ENCODE assay signal across 14 mouse cellular contexts in genomic region chr16:56852841-56853587, GRCm38 (mm10). TPM values are rescaled to one million over a fixed set of nuclear protein-coding genes. Genes with fewer than 3 reads are reported as not detected.
DNase-seq lines count a peak whose midpoint lies in the region; ATAC-seq and TF ChIP-seq lines count a peak whose summit lies in the region.
"Had no signal": no experiment of that assay in that cellular context is flagged by ENCODE, and none has a peak within 500 bp of the region (broad histone marks: within the 10 kb centered on the region; RNA-seq: fewer than 3 reads in every experiment).

No protein-coding gene starts in this region.

- H3K9ac ChIP-seq in embryonic facial prominence, embryonic 13.5 days: no peak overlapping the region
- H3K9ac ChIP-seq in lung, embryonic 14.5 days: no peak overlapping the region
- H3K9ac ChIP-seq: forebrain, embryonic 15.5 days; heart, embryonic 13.5 days had no signal

- 43% methylated on average over 10 of the region's 10 CpGs for WGBS in embryonic facial prominence, embryonic 13.5 days
- 64% methylated on average over 10 of the region's 10 CpGs for WGBS in embryonic facial prominence, embryonic 10.5 days
- 32% methylated on average over 10 of the region's 10 CpGs for WGBS in lung, embryonic 14.5 days
- WGBS in lung, adult 2 months: 42% methylated on average over 10 of the region's 10 CpGs

- 0 out of 2 replicates have a peak overlapping the region, but pooled peaks have one; percentile 5 for H3K4me2 ChIP-seq in embryonic facial prominence, embryonic 13.5 days
- 0 out of 2 replicates have a peak overlapping the region, but pooled peaks have one; percentile 20 for H3K4me2 ChIP-seq in lung, embryonic 14.5 days
- H3K4me2 ChIP-seq: forebrain, embryonic 15.5 days; heart, embryonic 13.5 days had no signal

- 0 out of 2 replicates have a peak overlapping the region, but pooled peaks have one; percentile 16 for H3K27ac ChIP-seq in embryonic facial prominence, embryonic 13.5 days
- H3K27ac ChIP-seq in embryonic facial prominence, embryonic 10.5 days (replicated peaks): no peak overlapping the region
- H3K27ac ChIP-seq in lung, embryonic 14.5 days (ENCODE audit: low read depth): peak overlapping the region; percentile 72
- H3K27ac ChIP-seq: forebrain, embryonic 15.5 days; heart, embryonic 13.5 days had no signal

- H3K9me3 ChIP-seq in embryonic facial prominence, embryonic 13.5 days: no peaks in the 10 kb centered on the region
- no peaks in the 10 kb centered on the region for H3K9me3 ChIP-seq in embryonic facial prominence, embryonic 10.5 days
- H3K9me3 ChIP-seq in lung, embryonic 14.5 days (ENCODE audit: low read depth, low read length): no peaks in the 10 kb centered on the region
- H3K9me3 ChIP-seq: forebrain, embryonic 15.5 days; heart, embryonic 13.5 days had no signal

- intact Hi-C loops in heart, postnatal 10 days (cut with DNase I): no loop called here

- TF ChIP-seq CTCF in lung, embryonic 14.5 days (IDR thresholded peaks at IDR 0.05; ENCODE audit: low read depth): no peak
- no peak for TF ChIP-seq CTCF in lung, adult 2 months (IDR thresholded peaks at IDR 0.05; ENCODE audit: insufficient read depth, low read length)

- no peak for ATAC-seq in embryonic facial prominence, embryonic 13.5 days (ENCODE audit: insufficient number of reproducible peaks, insufficient read depth, low FRiP score, low TSS enrichment, low read depth)
- peak; percentile 91 for ATAC-seq in lung, embryonic 14.5 days (ENCODE audit: insufficient read depth)
- ATAC-seq in cerebellum, adult (ENCODE audit: insufficient number of reproducible peaks, low FRiP score, low TSS enrichment): no peak
- ATAC-seq: forebrain, embryonic 15.5 days; Patski had no signal

- TF ChIP-seq POLR2A in lung, adult 2 months (IDR thresholded peaks at IDR 0.05; ENCODE audit: borderline replicate concordance, extremely low read depth, low read depth, low read length): no peak

- H3K27me3 ChIP-seq in embryonic facial prominence, embryonic 13.5 days: no peaks in the 10 kb centered on the region
- no peaks in the 10 kb centered on the region for H3K27me3 ChIP-seq in embryonic facial prominence, embryonic 10.5 days (replicated peaks; ENCODE audit: low read depth, poor library complexity, severe bottlenecking)
- no peaks in the 10 kb centered on the region for H3K27me3 ChIP-seq in lung, embryonic 14.5 days (ENCODE audit: insufficient read depth, low read length)
- H3K27me3 ChIP-seq: forebrain, embryonic 15.5 days; heart, embryonic 13.5 days; Patski had no signal

- H3K4me1 ChIP-seq in embryonic facial prominence, embryonic 13.5 days: peaks cover 9% of the 10 kb centered on the region
- 0 out of 2 replicates have a peak, but pooled peaks cover 5% of the 10 kb centered on the region for H3K4me1 ChIP-seq in embryonic facial prominence, embryonic 10.5 days
- H3K4me1 ChIP-seq in lung, embryonic 14.5 days (ENCODE audit: insufficient read depth): no peaks in the 10 kb centered on the region
- no peaks in the 10 kb centered on the region; the same call in 1 of the 2 replicates for H3K4me1 ChIP-seq in lung, adult 2 months (ENCODE audit: control insufficient read depth, insufficient read depth, low read length)
- H3K4me1 ChIP-seq: forebrain, embryonic 15.5 days had no signal

- no peak overlapping the region for H3K4me3 ChIP-seq in embryonic facial prominence, embryonic 13.5 days
- H3K4me3 ChIP-seq in embryonic facial prominence, embryonic 10.5 days: no peak overlapping the region
- no peak overlapping the region for H3K4me3 ChIP-seq in lung, embryonic 14.5 days (ENCODE audit: low read depth, low read length)
- no peak overlapping the region for H3K4me3 ChIP-seq in lung, adult 2 months (replicated peaks; ENCODE audit: extremely low read depth, low read depth, low read length)
- H3K4me3 ChIP-seq: forebrain, embryonic 15.5 days; heart, embryonic 13.5 days had no signal

- H3K36me3 ChIP-seq in embryonic facial prominence, embryonic 13.5 days: no peaks in the 10 kb centered on the region
- H3K36me3 ChIP-seq in embryonic facial prominence, embryonic 10.5 days (replicated peaks): no peaks in the 10 kb centered on the region
- H3K36me3 ChIP-seq in lung, embryonic 14.5 days (ENCODE audit: insufficient read depth): no peaks in the 10 kb centered on the region
- H3K36me3 ChIP-seq: forebrain, embryonic 15.5 days; heart, embryonic 13.5 days had no signal

- DNase-seq in embryonic facial prominence, embryonic 10.5 days (ENCODE audit: low spot score): no peak
- DNase-seq in lung, embryonic 14.5 days: peak; percentile 89
- DNase-seq in lung, adult 2 months: no peak
- peak; percentile 44 to 57 for DNase-seq in heart, postnatal 10 days
- DNase-seq in skeletal muscle tissue, adult 2 months (ENCODE audit: low read depth, low spot score): peak; percentile 39
- DNase-seq in thymus, postnatal 4 days: no peak

RNA-seq across cellular contexts. Expression of gene Tmem45a, which starts 33.0 kb away (rescaled TPM):
- 36.0 and 37.7 TPM in 2 replicates for polyA plus RNA-seq in embryonic facial prominence, embryonic 13.5 days (2015; fragmentation: Nextera tagmentation; extraction: Ambion mirVana)
- 5.3 and 8.8 TPM in 2 replicates for polyA plus RNA-seq in embryonic facial prominence, embryonic 10.5 days (2016; fragmentation: Nextera tagmentation; extraction: Ambion mirVana)
- 39.9 and 47.0 TPM in 2 replicates for polyA plus RNA-seq in lung, embryonic 14.5 days (2014; fragmentation: Nextera tagmentation; extraction: Ambion mirVana)
- 2.2 and 5.1 TPM in 2 replicates for polyA plus RNA-seq in lung, adult 2 months (2012; rRNA removed)
- 1 to 10 TPM; 7.9 to 8.7 TPM for total RNA-seq in heart, postnatal 10 days (2021)
- total RNA-seq: common myeloid progenitor, adult 5-6 weeks; megakaryocyte progenitor cell, adult 5-6 weeks had no signal
- polyA plus RNA-seq: Patski had no signal

RNA-seq across cellular contexts. Expression of gene Adgrg7, which starts 57.4 kb away (rescaled TPM):
- 0.19 TPM in 1 of 2 replicates, not detected in the other for polyA plus RNA-seq in embryonic facial prominence, embryonic 13.5 days (2015; fragmentation: Nextera tagmentation; extraction: Ambion mirVana)
- not detected in 2 replicates for polyA plus RNA-seq in embryonic facial prominence, embryonic 10.5 days (2016; fragmentation: Nextera tagmentation; extraction: Ambion mirVana)
- not detected in 2 replicates for polyA plus RNA-seq in lung, embryonic 14.5 days (2014; fragmentation: Nextera tagmentation; extraction: Ambion mirVana)
- polyA plus RNA-seq in lung, adult 2 months (2012; rRNA removed): 0.07 TPM in 1 of 2 replicates, not detected in the other
- not detected for total RNA-seq in heart, postnatal 10 days (2021)
- total RNA-seq: left cerebral cortex, postnatal 36 days had no signal
- polyA plus RNA-seq: forebrain, embryonic 15.5 days; heart, embryonic 13.5 days; Patski had no signal

Comparison
In these comparisons a context has a peak if more than half of its experiments do, and no peak if none do; other contexts are left out.
1. DNase-seq: peak in lung, embryonic 14.5 days (single experiment), heart, postnatal 10 days (2 of 2) and skeletal muscle tissue, adult 2 months (single experiment); none in embryonic facial prominence, embryonic 10.5 days (single experiment), lung, adult 2 months (single experiment) and thymus, postnatal 4 days (single experiment).